18 mouse cellular contexts compared by ENCODE assay signal in the genomic region with DNA sequence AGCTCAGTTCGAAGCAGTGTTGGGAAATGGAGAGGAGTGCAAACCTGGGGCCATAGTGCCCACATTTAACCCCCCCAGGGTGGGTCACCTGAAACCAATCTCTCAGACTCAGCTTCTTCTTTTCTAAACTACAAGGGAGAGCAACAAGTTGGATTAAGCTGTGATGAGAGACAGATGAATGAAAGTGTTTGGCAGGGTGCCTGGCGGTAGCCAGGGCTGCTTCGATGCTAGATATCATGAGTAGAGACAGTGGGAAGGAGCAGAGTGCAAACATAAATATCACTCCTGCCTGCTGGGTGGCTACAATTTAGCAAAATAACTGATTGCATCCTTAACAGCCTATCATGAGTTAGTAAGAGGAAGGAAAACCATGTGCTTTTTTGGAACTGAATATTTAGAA.
"Had no signal": no experiment of that assay in that cellular context is flagged by ENCODE, and none has a peak within 500 bp of the region (broad histone marks: within the 10 kb centered on the region; RNA-seq: fewer than 3 reads in every experiment).

No protein-coding gene starts in this region.

- H3K4me3 ChIP-seq: kidney, embryonic 15.5 days; liver, embryonic 13.5 days; megakaryocyte, embryonic 14.5 days; midbrain, embryonic 10.5 days; midbrain, embryonic 13.5 days; myocyte; neural tube, embryonic 13.5 days had no signal

- H3K27me3 ChIP-seq: kidney, embryonic 15.5 days; liver, embryonic 13.5 days; megakaryocyte, embryonic 14.5 days; midbrain, embryonic 13.5 days; neural tube, embryonic 13.5 days had no signal

- H3K4me2 ChIP-seq: kidney, embryonic 15.5 days; liver, embryonic 13.5 days; midbrain, embryonic 13.5 days; neural tube, embryonic 13.5 days had no signal

- ATAC-seq: lung, postnatal 0 days; midbrain, embryonic 13.5 days; midbrain, embryonic 16.5 days had no signal

- H3K27ac ChIP-seq: kidney, embryonic 15.5 days; liver, embryonic 13.5 days; midbrain, embryonic 10.5 days; midbrain, embryonic 13.5 days; neural tube, embryonic 13.5 days had no signal

- DNase-seq: kidney, adult 8-10 months; kidney, postnatal 14 days; kidney, postnatal 4 days; liver, embryonic 13.5 days; lung, adult 2 months; lung, postnatal 36 days; retina, postnatal 1 day; thymus, adult 2 months; thymus, postnatal 14 days; thymus, postnatal 4 days had no signal

- H3K4me1 ChIP-seq: kidney, embryonic 15.5 days; liver, embryonic 13.5 days; megakaryocyte, embryonic 14.5 days; midbrain, embryonic 10.5 days; midbrain, embryonic 13.5 days; neural tube, embryonic 13.5 days had no signal

- H3K36me3 ChIP-seq: kidney, embryonic 15.5 days; liver, embryonic 13.5 days; midbrain, embryonic 10.5 days; midbrain, embryonic 13.5 days; neural tube, embryonic 13.5 days had no signal

- H3K9me3 ChIP-seq: kidney, embryonic 15.5 days; liver, embryonic 13.5 days; megakaryocyte, embryonic 14.5 days; midbrain, embryonic 10.5 days; midbrain, embryonic 13.5 days; neural tube, embryonic 13.5 days had no signal

- H3K9ac ChIP-seq: kidney, embryonic 15.5 days; liver, embryonic 13.5 days; midbrain, embryonic 13.5 days; neural tube, embryonic 13.5 days had no signal
